8 mouse cellular contexts compared by ENCODE assay signal in genomic region chr1:66467821-66468703, GRCm38 (mm10). TPM values are rescaled to one million over a fixed set of nuclear protein-coding genes. Genes with fewer than 3 reads are reported as not detected.
DNase-seq lines count a peak whose midpoint lies in the region; ATAC-seq and TF ChIP-seq lines count a peak whose summit lies in the region.

Unc80 (plus strand) TSS chr1:66468367.

- under 1% methylated on average over 71 of the region's 83 CpGs for WGBS in embryonic facial prominence, embryonic 12.5 days
- 2% methylated on average over 59 of the region's 83 CpGs for WGBS in heart, embryonic 16.5 days
- WGBS in lung, embryonic 15.5 days = under 1% methylated on average over 68 of the region's 83 CpGs

- no peaks in the 10 kb centered on the region for H3K4me1 ChIP-seq in ES-Bruce4 (ENCODE audit: control insufficient read depth, insufficient read depth, low read length)
- no peaks in the 10 kb centered on the region for H3K4me1 ChIP-seq in embryonic facial prominence, embryonic 12.5 days
- H3K4me1 ChIP-seq in heart, embryonic 16.5 days (ENCODE audit: control insufficient read depth, insufficient read depth, low read length) = no peaks in the 10 kb centered on the region
- peaks cover 7% of the 10 kb centered on the region; the same call in 1 of the 2 replicates for H3K4me1 ChIP-seq in lung, embryonic 15.5 days

- H3K9ac ChIP-seq in ES-Bruce4 (ENCODE audit: low read depth, poor library complexity, severe bottlenecking) = peak within 1 kb of the TSS; percentile 87
- peak within 1 kb of the TSS; percentile 36 for H3K9ac ChIP-seq in embryonic facial prominence, embryonic 12.5 days
- H3K9ac ChIP-seq in heart, embryonic 16.5 days (ENCODE audit: low read length) = no peak within 1 kb of the TSS
- no peak within 1 kb of the TSS for H3K9ac ChIP-seq in lung, embryonic 15.5 days

- no peaks in the 10 kb centered on the region for H3K9me3 ChIP-seq in ES-Bruce4 (replicated peaks; ENCODE audit: control insufficient read depth, insufficient read depth, low read length, poor library complexity, severe bottlenecking)
- no peaks in the 10 kb centered on the region for H3K9me3 ChIP-seq in embryonic facial prominence, embryonic 12.5 days
- no peaks in the 10 kb centered on the region for H3K9me3 ChIP-seq in heart, embryonic 16.5 days (replicated peaks; ENCODE audit: control insufficient read depth, low read length)
- H3K9me3 ChIP-seq in lung, embryonic 15.5 days = no peaks in the 10 kb centered on the region

- ATAC-seq in embryonic facial prominence, embryonic 12.5 days (ENCODE audit: insufficient number of reproducible peaks, insufficient read depth, low FRiP score, low TSS enrichment) = peak; percentile 94
- peak; percentile 88 for ATAC-seq in heart, embryonic 16.5 days (replicated peaks; ENCODE audit: extremely low read depth, insufficient read depth, low FRiP score)
- peak; percentile 96 for ATAC-seq in lung, embryonic 15.5 days (ENCODE audit: borderline replicate concordance, extremely low read depth, low FRiP score, low TSS enrichment)

- no peaks in the 10 kb centered on the region for H3K36me3 ChIP-seq in ES-Bruce4 (ENCODE audit: control insufficient read depth, insufficient read depth, low read length, poor library complexity, severe bottlenecking)
- no peaks in the 10 kb centered on the region for H3K36me3 ChIP-seq in embryonic facial prominence, embryonic 12.5 days
- H3K36me3 ChIP-seq in heart, embryonic 16.5 days (ENCODE audit: control insufficient read depth, insufficient read depth) = no peaks in the 10 kb centered on the region
- no peaks in the 10 kb centered on the region for H3K36me3 ChIP-seq in lung, embryonic 15.5 days

- no peak for TF ChIP-seq EP300 in ES-Bruce4 (IDR thresholded peaks at IDR 0.05; ENCODE audit: insufficient read depth, low read depth, low read length)

- TF ChIP-seq POLR2A in ES-Bruce4 (IDR thresholded peaks at IDR 0.05; ENCODE audit: insufficient read depth, low read length) = no peak

- no peak for TF ChIP-seq CTCF in ES-Bruce4 (IDR thresholded peaks at IDR 0.05; ENCODE audit: low read depth, low read length)
- TF ChIP-seq CTCF in layer of hippocampus, adult 2 months (conservative IDR thresholded peaks at IDR 0.05) = no peak

- H3K4me2 ChIP-seq in embryonic facial prominence, embryonic 12.5 days (replicated peaks) = peak within 1 kb of the TSS; percentile 92
- H3K4me2 ChIP-seq in heart, embryonic 16.5 days (ENCODE audit: low read depth, low read length) = peak within 1 kb of the TSS; percentile 90
- H3K4me2 ChIP-seq in lung, embryonic 15.5 days = peak within 1 kb of the TSS; percentile 86

- no peak within 1 kb of the TSS for H3K27ac ChIP-seq in ES-Bruce4 (ENCODE audit: insufficient read depth, low read length)
- no peak within 1 kb of the TSS for H3K27ac ChIP-seq in embryonic facial prominence, embryonic 12.5 days
- H3K27ac ChIP-seq in heart, embryonic 16.5 days (ENCODE audit: low read length) = no peak within 1 kb of the TSS
- H3K27ac ChIP-seq in layer of hippocampus, adult 2 months = peak within 1 kb of the TSS; percentile 99
- H3K27ac ChIP-seq in lung, embryonic 15.5 days = no peak within 1 kb of the TSS

- 0 out of 2 replicates have a peak, but pooled peaks cover 4% of the 10 kb centered on the region for H3K27me3 ChIP-seq in ES-Bruce4 (ENCODE audit: control insufficient read depth, insufficient read depth, low read length, poor library complexity, severe bottlenecking)
- peaks cover 13% of the 10 kb centered on the region for H3K27me3 ChIP-seq in embryonic facial prominence, embryonic 12.5 days
- peaks cover 17% of the 10 kb centered on the region for H3K27me3 ChIP-seq in heart, embryonic 16.5 days (ENCODE audit: control insufficient read depth, insufficient read depth, low read length)
- H3K27me3 ChIP-seq in lung, embryonic 15.5 days = peaks cover 23% of the 10 kb centered on the region

- peak within 1 kb of the TSS; percentile 85 for H3K4me3 ChIP-seq in ES-Bruce4 (ENCODE audit: low read depth, low read length)
- H3K4me3 ChIP-seq in embryonic facial prominence, embryonic 12.5 days = peak within 1 kb of the TSS; percentile 56
- peak within 1 kb of the TSS; percentile 57 for H3K4me3 ChIP-seq in heart, embryonic 16.5 days (ENCODE audit: low read length)
- H3K4me3 ChIP-seq in layer of hippocampus, adult 2 months = peak within 1 kb of the TSS; percentile 83
- peak within 1 kb of the TSS; percentile 47 for H3K4me3 ChIP-seq in lung, embryonic 15.5 days

- peak; percentile 82 for DNase-seq in adrenal gland, postnatal 14 days
- peak; percentile 46 to 70 for DNase-seq in layer of hippocampus, adult 2 months (ENCODE audit: low spot score in 2 of 2)
- peak; percentile 48 for DNase-seq in retina, adult 2 months (ENCODE audit: low read depth, low spot score)
- DNase-seq in spleen, adult 12 weeks (ENCODE audit: low spot score) = no peak

RNA-seq across cellular contexts. Expression of gene Unc80, which starts in this region (rescaled TPM):
- polyA plus RNA-seq in ES-Bruce4 (2011; ENCODE audit: insufficient read depth, insufficient read length, low read depth, missing spikeins) = 0.27 TPM in 1 of 2 replicates, not detected in the other
- 10.7 and 10.8 TPM in 2 replicates for total RNA-seq in adrenal gland, postnatal 14 days (2021)
- polyA plus RNA-seq in embryonic facial prominence, embryonic 12.5 days (2016; fragmentation: Nextera tagmentation; extraction: Ambion mirVana) = 0.08 and 0.34 TPM in 2 replicates
- 0.05 and 0.07 TPM in 2 replicates for polyA plus RNA-seq in heart, embryonic 16.5 days (2015; fragmentation: Nextera tagmentation; extraction: Ambion mirVana)
- total RNA-seq in layer of hippocampus, adult 2 months (2021) = 100 to 1,000 TPM; 226 to 248 TPM
- polyA plus RNA-seq in lung, embryonic 15.5 days (2015; fragmentation: Nextera tagmentation; extraction: Ambion mirVana) = 0.30 and 0.44 TPM in 2 replicates

Comparison
In these comparisons a context has a peak if more than half of its experiments do, and no peak if none do; other contexts are left out.
1. RNA of gene Unc80 (total RNA-seq): 226 to 248 TPM in layer of hippocampus, adult 2 months; 10.7 to 10.8 TPM in adrenal gland, postnatal 14 days; every median in the first group is over 10 times any median in the second.
2. Peak in ATAC-seq, H3K4me3 ChIP-seq, H3K9ac ChIP-seq and H3K4me2 ChIP-seq in embryonic facial prominence, embryonic 12.5 days; RNA of the gene not detected or under 1 TPM.
3. Peak in ATAC-seq, H3K4me3 ChIP-seq and H3K4me2 ChIP-seq in heart, embryonic 16.5 days; RNA of the gene not detected or under 1 TPM.
4. Peak in ATAC-seq, H3K4me3 ChIP-seq and H3K4me2 ChIP-seq in lung, embryonic 15.5 days; RNA of the gene not detected or under 1 TPM.
5. Peak in every context shown above with its lines, with median percentiles within 50 percentile points of each other: H3K4me3 ChIP-seq, ATAC-seq and H3K4me2 ChIP-seq.